Mouse (Mus musculus): ENCODE measurements around the gene Pcbp4. TPM values are rescaled to one million over a fixed set of nuclear protein-coding genes. Genes with fewer than 3 reads are reported as not detected.

Gene Pcbp4
- 0.63 TPM for polyA plus RNA-seq (2014; fragmentation: Illumina TruSeq; extraction: RNeasy Lipid Tissue Mini Kit (QIAGEN cat#74804); ENCODE audit: low replicate concordance)

GRCm38 (mm10) chr9:106453271-106454070 lies at the start of gene Pcbp4:
TSS of gene Pcbp4 (plus strand) at chr9:106453291.

GRCm38 (mm10) chr9:106429221-106430014 lies 23.7 kb upstream of the Pcbp4 start, which contains the start of gene Rpl29:
TSS of gene Rpl29 (plus strand) at chr9:106429454.

GRCm38 (mm10) chr9:106447348-106447747 lies 5.7 kb upstream of the Pcbp4 start, which contains the start of the genes Abhd14b and Abhd14a:
TSS of gene Abhd14b (plus strand) at chr9:106447459.
TSS of gene Abhd14a (minus strand) at chr9:106447678.

GRCm38 (mm10) chr9:106465571-106466200 lies 12.6 kb downstream of the Pcbp4 start, which contains the start of gene Gpr62:
TSS of gene Gpr62 (minus strand) at chr9:106465938.

GRCm38 (mm10) chr9:106475663-106476001 lies 22.5 kb downstream of the Pcbp4 start, which contains the start of gene Rrp9:
TSS of gene Rrp9 (plus strand) at chr9:106475963.

GRCm38 (mm10) chr9:106476924-106477484 lies 23.9 kb downstream of the Pcbp4 start, which contains the start of gene Parp3:
TSS of gene Parp3 (minus strand) at chr9:106476949.

GRCm38 (mm10) chr9:106499667-106500066 lies 46.6 kb downstream of the Pcbp4 start, which contains the start of gene Iqcf1:
TSS of gene Iqcf1 (plus strand) at chr9:106499967.

Other genes starting within 250 kb of the Pcbp4 start
- gene Tlr9, start 230.7 kb upstream of the Pcbp4 start, polyA plus RNA-seq (2014; fragmentation: Illumina TruSeq; extraction: RNeasy Lipid Tissue Mini Kit (QIAGEN cat#74804); ENCODE audit: low replicate concordance): not detected
- 43.5 TPM for gene Alas1, start 204.6 kb upstream of the Pcbp4 start, polyA plus RNA-seq (2014; fragmentation: Illumina TruSeq; extraction: RNeasy Lipid Tissue Mini Kit (QIAGEN cat#74804); ENCODE audit: low replicate concordance)
- 0.37 TPM for gene Poc1a, start 172.2 kb upstream of the Pcbp4 start, polyA plus RNA-seq (2014; fragmentation: Illumina TruSeq; extraction: RNeasy Lipid Tissue Mini Kit (QIAGEN cat#74804); ENCODE audit: low replicate concordance)
- 5.7 TPM for gene Dusp7, start 84.7 kb upstream of the Pcbp4 start, polyA plus RNA-seq (2014; fragmentation: Illumina TruSeq; extraction: RNeasy Lipid Tissue Mini Kit (QIAGEN cat#74804); ENCODE audit: low replicate concordance)
- gene Rpl29, start 23.8 kb upstream of the Pcbp4 start, polyA plus RNA-seq (2014; fragmentation: Illumina TruSeq; extraction: RNeasy Lipid Tissue Mini Kit (QIAGEN cat#74804); ENCODE audit: low replicate concordance): 5.7 TPM
- 7.4 TPM for gene Acy1, start 15.0 kb upstream of the Pcbp4 start, polyA plus RNA-seq (2014; fragmentation: Illumina TruSeq; extraction: RNeasy Lipid Tissue Mini Kit (QIAGEN cat#74804); ENCODE audit: low replicate concordance)
- gene Abhd14b, start 5.8 kb upstream of the Pcbp4 start, polyA plus RNA-seq (2014; fragmentation: Illumina TruSeq; extraction: RNeasy Lipid Tissue Mini Kit (QIAGEN cat#74804); ENCODE audit: low replicate concordance): 12.4 TPM
- 1.6 TPM for gene Abhd14a, start 5.6 kb upstream of the Pcbp4 start, polyA plus RNA-seq (2014; fragmentation: Illumina TruSeq; extraction: RNeasy Lipid Tissue Mini Kit (QIAGEN cat#74804); ENCODE audit: low replicate concordance)
- not detected for gene Gpr62, start 12.6 kb downstream of the Pcbp4 start, polyA plus RNA-seq (2014; fragmentation: Illumina TruSeq; extraction: RNeasy Lipid Tissue Mini Kit (QIAGEN cat#74804); ENCODE audit: low replicate concordance)
- not detected for gene Rrp9, start 22.7 kb downstream of the Pcbp4 start, polyA plus RNA-seq (2014; fragmentation: Illumina TruSeq; extraction: RNeasy Lipid Tissue Mini Kit (QIAGEN cat#74804); ENCODE audit: low replicate concordance)
- 5.5 TPM for gene Parp3, start 23.7 kb downstream of the Pcbp4 start, polyA plus RNA-seq (2014; fragmentation: Illumina TruSeq; extraction: RNeasy Lipid Tissue Mini Kit (QIAGEN cat#74804); ENCODE audit: low replicate concordance)
- gene Iqcf1, start 46.7 kb downstream of the Pcbp4 start, polyA plus RNA-seq (2014; fragmentation: Illumina TruSeq; extraction: RNeasy Lipid Tissue Mini Kit (QIAGEN cat#74804); ENCODE audit: low replicate concordance): not detected
- gene Iqcf5, start 61.3 kb downstream of the Pcbp4 start, polyA plus RNA-seq (2014; fragmentation: Illumina TruSeq; extraction: RNeasy Lipid Tissue Mini Kit (QIAGEN cat#74804); ENCODE audit: low replicate concordance): not detected
- 1.5 TPM for gene Iqcf3, start 108.3 kb downstream of the Pcbp4 start, polyA plus RNA-seq (2014; fragmentation: Illumina TruSeq; extraction: RNeasy Lipid Tissue Mini Kit (QIAGEN cat#74804); ENCODE audit: low replicate concordance)
- not detected for gene Iqcf4, start 117.7 kb downstream of the Pcbp4 start, polyA plus RNA-seq (2014; fragmentation: Illumina TruSeq; extraction: RNeasy Lipid Tissue Mini Kit (QIAGEN cat#74804); ENCODE audit: low replicate concordance)
- not detected for gene Iqcf6, start 173.3 kb downstream of the Pcbp4 start, polyA plus RNA-seq (2014; fragmentation: Illumina TruSeq; extraction: RNeasy Lipid Tissue Mini Kit (QIAGEN cat#74804); ENCODE audit: low replicate concordance)
- gene Grm2, start 202.8 kb downstream of the Pcbp4 start, polyA plus RNA-seq (2014; fragmentation: Illumina TruSeq; extraction: RNeasy Lipid Tissue Mini Kit (QIAGEN cat#74804); ENCODE audit: low replicate concordance): not detected
- 3.5 TPM for gene Tex264, start 232.6 kb downstream of the Pcbp4 start, polyA plus RNA-seq (2014; fragmentation: Illumina TruSeq; extraction: RNeasy Lipid Tissue Mini Kit (QIAGEN cat#74804); ENCODE audit: low replicate concordance)

Data from small intestine, adult 10 weeks (tissue).